Mouse (Mus musculus): ENCODE measurements at regions not wholly inside any gene's neighbourhood (a gene's known extent, or its start where the extent isn't known, plus 50 kb on each side); places are given as distances from the start of the nearest gene placed in this dataset.

GRCm38 (mm10) chr6:67094426-67094825, 57.2 kb upstream of the Gadd45a start:
- TF ChIP-seq CTCF (IDR thresholded peaks at IDR 0.05; ENCODE audit: extremely low read depth, insufficient read depth, insufficient read length, insufficient replicate concordance) (no peak), POLR2A (IDR thresholded peaks at IDR 0.05; ENCODE audit: low read depth, low read length) (no peak)
